Mouse (Mus musculus): ENCODE measurements at regions not wholly inside any gene's neighbourhood (a gene's known extent, or its start where the extent isn't known, plus 50 kb on each side); places are given as distances from the start of the nearest gene placed in this dataset.

- no peak for TF ChIP-seq CTCF (IDR thresholded peaks at IDR 0.05; ENCODE audit: borderline replicate concordance, insufficient read depth, low read length)
- TF ChIP-seq POLR2A (IDR thresholded peaks at IDR 0.05; ENCODE audit: low read depth, low read length): no peak
Measured at GRCm38 (mm10) chr19:23044510-23045464, 96.2 kb upstream of the Klf9 start.
